Mouse (Mus musculus) layer of hippocampus, adult 2 months (tissue): Measurements from ENCODE around the gene Hacd4. TPM values are rescaled to one million over a fixed set of nuclear protein-coding genes. Genes with fewer than 3 reads are reported as not detected.

ENCODE experiments used
- DNase-seq, 2 experiments: peaks; one replicate each; pipeline ENCODE4 v3.0.0; 2022; ENCODE audit warnings: low spot score in 2 of 2
- H3K27ac ChIP-seq: fragments of 200-600 bp; 2 replicates; pipeline ENCODE4 v1.8.1; 2022
- H3K4me3 ChIP-seq: fragments of 200-600 bp; 2 replicates; pipeline ENCODE4 v1.8.1; 2022; ENCODE audit warnings: mild to moderate bottlenecking
- CTCF ChIP-seq: fragments of 200-600 bp; conservative IDR thresholded peaks from 2 replicates; pipeline ENCODE4 v1.8.1; 2022; ENCODE audit warnings: antibody characterized with exemption, mild to moderate bottlenecking, moderate library complexity
- total RNA-seq, 2 experiments: library from RNA; stranded (reverse); gene quantifications; 2 replicates each; pipeline ENCODE4 v1.2.3; 2021

The Hacd4 gene
- total RNA-seq, 2 experiments from 2014 or later: 1.0 to 1.2 TPM

- no peak overlapping the region for H3K27ac ChIP-seq
- TF ChIP-seq CTCF: no peak
- DNase-seq: no peak
- H3K4me3 ChIP-seq: no peak overlapping the region
Measured at GRCm38 (mm10) chr4:88357431-88357830, 81.3 kb downstream of the Hacd4 start.

GRCm38 (mm10) chr4:88356652-88357051, 82.1 kb downstream of the Hacd4 start:
- no peak for DNase-seq
- H3K4me3 ChIP-seq: no peak overlapping the region
- peak; percentile 70 for TF ChIP-seq CTCF
- no peak overlapping the region for H3K27ac ChIP-seq

- Histone ChIP-seq H3K27ac (no peak overlapping the region), H3K4me3 (no peak overlapping the region)
- TF ChIP-seq CTCF: peak; percentile 99
- peak; percentile 63 to 82 for DNase-seq
Measured at GRCm38 (mm10) chr4:88350910-88351309, 87.8 kb downstream of the Hacd4 start.

Other genes starting within 250 kb of the Hacd4 start
- not detected for gene Ifnb1, start 83.8 kb upstream of the Hacd4 start, total RNA-seq
- gene Ifna15, start 119.3 kb upstream of the Hacd4 start, total RNA-seq: not detected
- gene Ifna14, start 132.9 kb upstream of the Hacd4 start, total RNA-seq: not detected
- not detected for gene Ifna9, start 153.5 kb upstream of the Hacd4 start, total RNA-seq
- not detected for gene Ifna12, start 164.4 kb upstream of the Hacd4 start, total RNA-seq
- not detected for gene C87499, start 195.5 kb upstream of the Hacd4 start, total RNA-seq
- gene Ifna13, start 205.5 kb upstream of the Hacd4 start, total RNA-seq: not detected
- not detected for gene Ifna16, start 238.0 kb upstream of the Hacd4 start, total RNA-seq
- not detected for gene Ifna2, start 245.0 kb upstream of the Hacd4 start, total RNA-seq